Mouse (Mus musculus): ENCODE data around the gene Itgal. TPM values are rescaled to one million over a fixed set of nuclear protein-coding genes. Genes with fewer than 3 reads are reported as not detected.
"Not testable (repeated sequence)": the region's sequence is repeated elsewhere in the genome, so short reads cannot be mapped to it uniquely, and the experiment has no call there.

The Itgal gene
- polyA plus RNA-seq (2015; fragmentation: Nextera tagmentation; extraction: Ambion mirVana) = 0.52 and 1.1 TPM in 2 replicates

DNA sequence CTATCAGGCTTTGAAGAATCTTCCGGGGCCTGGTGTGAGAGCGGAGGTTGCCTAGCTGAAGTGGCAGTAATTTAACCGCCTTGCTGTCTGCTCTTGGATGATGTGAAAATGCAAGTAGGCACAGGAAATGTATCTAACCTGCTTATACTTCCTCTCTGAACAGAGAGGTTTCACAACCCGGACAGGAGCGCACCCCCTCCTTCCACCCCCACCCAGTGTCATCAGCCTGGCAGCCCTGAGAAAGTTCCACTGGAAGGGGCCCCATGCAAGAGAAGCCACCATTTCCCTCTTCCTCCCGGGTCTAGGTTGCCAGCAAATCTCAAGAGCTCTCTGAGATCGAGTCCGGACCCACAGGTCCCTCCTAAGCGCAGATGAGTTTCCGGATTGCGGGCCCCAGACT is at the start of gene Itgal:
TSS of gene Itgal (plus strand) at position 163 of the 400 bp plus-strand sequence.
- no peak within 1 kb of the TSS for H3K4me2 ChIP-seq
- H3K9me3 ChIP-seq = no peaks in the 10 kb centered on the region
- no peak for ATAC-seq (ENCODE audit: insufficient number of reproducible peaks, insufficient read depth, low FRiP score, low TSS enrichment, low read depth)
- no peaks in the 10 kb centered on the region for H3K4me1 ChIP-seq
- no peak within 1 kb of the TSS for H3K4me3 ChIP-seq
- H3K27ac ChIP-seq = no peak within 1 kb of the TSS
- 86% methylated on average over 11 of the region's 11 CpGs for WGBS
- H3K27me3 ChIP-seq = no peaks in the 10 kb centered on the region
- H3K9ac ChIP-seq = no peak within 1 kb of the TSS
- no peaks in the 10 kb centered on the region for H3K36me3 ChIP-seq

DNA sequence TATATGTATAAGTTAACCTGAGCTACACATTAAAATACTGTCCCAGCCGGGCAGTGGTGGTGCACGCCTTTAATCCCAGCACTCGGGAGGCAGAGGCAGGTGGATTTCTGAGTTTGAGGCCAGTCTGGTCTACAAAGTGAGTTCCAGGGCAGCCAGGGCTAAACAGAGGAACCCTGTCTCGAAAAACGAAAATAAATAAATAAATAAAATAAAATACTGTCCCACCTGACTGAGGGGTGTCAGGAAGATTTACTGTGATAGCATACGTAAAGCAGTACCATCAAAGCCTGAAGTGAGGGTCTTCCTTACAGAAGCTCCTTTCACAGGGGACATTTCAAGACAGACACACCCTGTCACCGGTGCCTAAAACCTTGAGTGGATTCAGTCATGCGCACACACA is 45.5 kb upstream of the Itgal start:
- H3K4me3 ChIP-seq; H3K27ac ChIP-seq; H3K9me3 ChIP-seq; H3K4me2 ChIP-seq; H3K27me3 ChIP-seq; ATAC-seq (ENCODE audit: insufficient number of reproducible peaks, insufficient read depth, low FRiP score, low TSS enrichment, low read depth); H3K9ac ChIP-seq: not testable (repeated sequence)
- H3K36me3 ChIP-seq = peaks cover 58% of the 10 kb centered on the region
- peaks cover 31% of the 10 kb centered on the region for H3K4me1 ChIP-seq
- WGBS = 90% methylated on average over 8 of the region's 8 CpGs

DNA sequence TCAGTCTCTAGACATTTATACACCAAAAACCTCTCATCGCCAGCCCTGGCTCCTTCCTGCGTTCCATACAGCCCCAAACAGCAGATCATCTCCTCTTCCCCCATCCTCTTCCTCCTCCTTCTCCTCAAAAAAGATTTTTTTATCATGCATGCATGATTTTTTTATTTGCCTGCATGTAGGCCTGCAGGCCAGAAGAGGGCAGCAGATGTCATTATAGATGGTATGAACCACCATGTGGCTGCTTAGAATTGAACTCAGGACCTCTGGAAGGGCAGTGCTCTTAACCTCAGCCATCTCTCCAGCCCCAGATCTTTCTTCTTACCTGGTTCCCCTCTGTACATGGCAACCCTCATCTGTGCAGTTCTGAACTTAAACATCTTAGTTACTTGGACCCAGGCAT is 43.6 kb upstream of the Itgal start:
- H3K27ac ChIP-seq = no peak overlapping the region
- H3K9me3 ChIP-seq = no peaks in the 10 kb centered on the region
- WGBS = 86% methylated on average over 2 of the region's 2 CpGs
- H3K27me3 ChIP-seq = no peaks in the 10 kb centered on the region
- H3K4me2 ChIP-seq = no peak overlapping the region
- peaks cover 13% of the 10 kb centered on the region for H3K4me1 ChIP-seq
- H3K36me3 ChIP-seq = peaks cover 57% of the 10 kb centered on the region
- ATAC-seq (ENCODE audit: insufficient number of reproducible peaks, insufficient read depth, low FRiP score, low TSS enrichment, low read depth) = no peak
- H3K4me3 ChIP-seq = no peak overlapping the region
- H3K9ac ChIP-seq = no peak overlapping the region

DNA sequence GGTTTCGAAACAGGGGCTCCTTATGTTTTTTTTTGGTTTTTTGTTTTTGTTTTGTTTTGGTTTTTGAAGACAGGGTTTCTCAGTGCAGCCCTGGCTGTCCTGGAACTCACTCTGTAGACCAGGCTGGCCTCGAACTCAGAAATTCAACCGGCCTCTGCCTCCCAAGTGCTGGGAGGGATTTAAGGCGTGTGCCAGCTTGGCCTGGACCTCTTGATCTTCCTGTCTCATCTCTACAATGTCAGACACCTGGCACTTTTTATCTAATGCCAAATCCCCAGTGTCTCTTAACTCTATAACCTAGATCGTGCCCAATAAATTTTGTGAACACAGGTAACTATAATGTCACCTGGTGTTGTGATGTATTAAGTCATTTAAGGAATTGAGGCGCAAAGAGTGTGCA is 42.7 kb upstream of the Itgal start:
- Histone ChIP-seq H3K9ac (peak overlapping the region; percentile 82), H3K4me2 (peak overlapping the region; percentile 86), H3K4me3 (peak overlapping the region; percentile 61), H3K36me3 (peaks cover 56% of the 10 kb centered on the region), H3K4me1 (peaks cover 13% of the 10 kb centered on the region), H3K27ac (peak overlapping the region; percentile 91; the same call in 1 of the 2 replicates), H3K27me3 (no peaks in the 10 kb centered on the region), H3K9me3 (no peaks in the 10 kb centered on the region)
- 78% methylated on average over 6 of the region's 6 CpGs for WGBS
- no peak for ATAC-seq (ENCODE audit: insufficient number of reproducible peaks, insufficient read depth, low FRiP score, low TSS enrichment, low read depth)

DNA sequence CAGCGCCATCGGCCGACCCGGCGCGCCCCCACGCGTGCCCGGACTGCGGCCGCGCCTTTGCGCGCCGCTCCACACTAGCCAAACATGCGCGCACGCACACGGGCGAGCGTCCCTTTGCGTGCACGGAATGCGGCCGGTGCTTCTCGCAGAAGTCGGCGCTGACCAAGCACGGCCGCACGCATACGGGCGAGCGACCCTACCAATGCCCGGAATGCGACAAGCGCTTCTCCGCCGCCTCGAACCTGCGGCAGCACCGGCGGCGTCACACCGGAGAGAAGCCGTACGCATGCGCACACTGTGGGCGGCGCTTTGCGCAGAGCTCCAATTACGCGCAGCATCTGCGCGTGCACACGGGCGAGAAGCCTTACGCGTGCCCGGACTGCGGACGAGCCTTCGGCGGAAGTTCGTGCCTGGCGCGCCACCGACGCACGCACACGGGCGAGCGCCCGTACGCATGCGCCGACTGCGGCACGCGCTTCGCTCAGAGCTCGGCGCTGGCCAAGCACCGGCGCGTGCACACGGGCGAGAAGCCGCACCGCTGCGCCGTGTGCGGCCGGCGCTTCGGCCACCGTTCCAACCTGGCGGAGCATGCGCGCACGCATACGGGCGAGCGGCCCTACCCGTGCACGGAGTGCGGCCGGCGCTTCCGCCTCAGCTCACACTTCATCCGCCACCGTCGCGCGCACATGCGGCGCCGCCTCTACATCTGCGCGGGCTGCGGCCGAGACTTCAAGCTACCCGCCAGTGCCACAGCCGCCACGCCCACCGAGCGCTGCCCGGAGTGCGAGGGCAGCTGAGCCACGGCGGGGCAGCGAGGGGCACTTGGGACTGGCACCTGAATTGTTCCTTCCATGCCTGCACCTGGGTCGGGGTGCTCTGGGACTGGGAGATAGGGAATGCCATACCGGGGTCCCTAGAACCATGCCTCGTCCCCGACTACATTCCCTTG is 42.0 kb upstream of the Itgal start:
- ATAC-seq (ENCODE audit: insufficient number of reproducible peaks, insufficient read depth, low FRiP score, low TSS enrichment, low read depth) = peak; percentile 88

DNA sequence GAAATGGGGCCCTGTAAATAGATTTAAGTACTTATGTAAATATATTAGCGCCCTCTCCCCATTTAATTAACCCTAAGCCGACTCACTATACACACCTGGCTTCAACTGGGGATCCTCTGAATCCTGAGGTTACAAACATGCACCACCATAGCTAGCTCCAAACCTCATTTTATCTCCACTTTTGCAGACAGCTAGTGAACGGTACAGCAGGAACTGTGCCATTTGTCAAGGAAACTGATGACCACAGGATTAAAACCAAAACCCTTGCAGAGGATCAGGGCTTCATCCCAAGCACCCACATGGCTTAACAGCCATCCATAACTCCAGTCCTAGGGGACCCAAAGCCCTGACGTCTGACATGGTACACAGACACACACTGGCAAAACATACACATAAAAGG is 41.1 kb upstream of the Itgal start:
- Histone ChIP-seq H3K4me3 (peak overlapping the region; percentile 61), H3K36me3 (peaks cover 43% of the 10 kb centered on the region), H3K4me2 (peak overlapping the region; percentile 86), H3K4me1 (peaks cover 28% of the 10 kb centered on the region), H3K27ac (peak overlapping the region; percentile 91), H3K9ac (peak overlapping the region; percentile 82), H3K9me3 (no peaks in the 10 kb centered on the region), H3K27me3 (no peaks in the 10 kb centered on the region)
- WGBS = 30% methylated on average over 4 of the region's 4 CpGs
- ATAC-seq (ENCODE audit: insufficient number of reproducible peaks, insufficient read depth, low FRiP score, low TSS enrichment, low read depth) = no peak

More for the DNA sequence above, 42.0 kb upstream of the Itgal start:
- Histone ChIP-seq H3K36me3 (peaks cover 53% of the 10 kb centered on the region), H3K4me1 (peaks cover 19% of the 10 kb centered on the region), H3K4me2 (peak overlapping the region; percentile 86), H3K4me3 (peak overlapping the region; percentile 61), H3K9me3 (no peaks in the 10 kb centered on the region), H3K9ac (peak overlapping the region; percentile 82), H3K27ac (peak overlapping the region; percentile 91), H3K27me3 (no peaks in the 10 kb centered on the region)
- WGBS = under 1% methylated on average over 136 of the region's 136 CpGs

DNA sequence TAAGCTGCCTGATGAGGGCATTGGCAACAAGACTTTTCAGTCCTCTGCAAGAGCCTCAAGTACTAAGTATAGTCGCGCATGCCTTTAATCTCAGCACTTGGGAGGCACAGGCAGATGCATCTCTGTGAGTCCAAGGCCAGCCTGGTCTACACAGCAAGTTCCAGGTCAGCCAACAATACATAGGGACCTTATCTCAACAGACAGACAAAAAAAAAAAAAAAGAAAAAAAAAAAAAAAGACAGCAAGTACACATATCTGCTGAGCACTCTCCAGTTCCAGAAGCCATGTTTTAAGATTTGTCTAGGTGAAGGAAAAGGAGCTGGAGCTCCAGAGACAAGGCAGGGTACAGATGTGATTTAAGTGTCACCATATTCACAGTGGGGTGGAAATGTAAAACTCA is 40.1 kb upstream of the Itgal start:
- ATAC-seq (ENCODE audit: insufficient number of reproducible peaks, insufficient read depth, low FRiP score, low TSS enrichment, low read depth) = no peak
- Histone ChIP-seq H3K4me3 (no peak overlapping the region), H3K9me3 (no peaks in the 10 kb centered on the region), H3K4me1 (peaks cover 31% of the 10 kb centered on the region), H3K4me2 (no peak overlapping the region), H3K9ac (no peak overlapping the region), H3K27me3 (no peaks in the 10 kb centered on the region), H3K27ac (no peak overlapping the region), H3K36me3 (peaks cover 36% of the 10 kb centered on the region)
- WGBS = 96% methylated on average over 2 of the region's 2 CpGs

DNA sequence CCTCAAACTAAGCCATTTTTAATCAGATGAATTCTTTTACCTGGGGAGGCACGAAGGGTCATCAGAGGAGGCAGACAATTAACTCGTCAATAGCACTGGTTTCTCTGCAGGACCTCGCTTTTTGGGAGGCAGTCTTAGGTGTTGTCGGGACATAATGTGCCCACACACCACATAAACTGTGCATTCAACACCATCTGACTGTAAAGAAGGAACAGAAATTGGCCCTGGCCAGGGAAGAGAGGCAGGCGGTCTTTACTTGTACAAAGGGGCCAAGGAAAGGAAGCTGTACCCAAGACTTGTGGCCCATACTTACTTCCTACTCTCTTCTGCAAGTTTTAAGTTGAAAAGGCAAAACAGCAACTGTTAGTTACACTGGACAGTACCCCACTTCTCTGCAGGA is 39.5 kb upstream of the Itgal start:
- H3K36me3 ChIP-seq = peaks cover 31% of the 10 kb centered on the region
- ATAC-seq (ENCODE audit: insufficient number of reproducible peaks, insufficient read depth, low FRiP score, low TSS enrichment, low read depth) = no peak
- no peaks in the 10 kb centered on the region for H3K9me3 ChIP-seq
- peaks cover 35% of the 10 kb centered on the region for H3K4me1 ChIP-seq
- no peak overlapping the region for H3K4me3 ChIP-seq
- H3K27ac ChIP-seq = no peak overlapping the region; the same call in 1 of the 2 replicates
- no peak overlapping the region for H3K9ac ChIP-seq
- H3K27me3 ChIP-seq = no peaks in the 10 kb centered on the region
- WGBS = 92% methylated on average over 5 of the region's 5 CpGs
- no peak overlapping the region for H3K4me2 ChIP-seq

DNA sequence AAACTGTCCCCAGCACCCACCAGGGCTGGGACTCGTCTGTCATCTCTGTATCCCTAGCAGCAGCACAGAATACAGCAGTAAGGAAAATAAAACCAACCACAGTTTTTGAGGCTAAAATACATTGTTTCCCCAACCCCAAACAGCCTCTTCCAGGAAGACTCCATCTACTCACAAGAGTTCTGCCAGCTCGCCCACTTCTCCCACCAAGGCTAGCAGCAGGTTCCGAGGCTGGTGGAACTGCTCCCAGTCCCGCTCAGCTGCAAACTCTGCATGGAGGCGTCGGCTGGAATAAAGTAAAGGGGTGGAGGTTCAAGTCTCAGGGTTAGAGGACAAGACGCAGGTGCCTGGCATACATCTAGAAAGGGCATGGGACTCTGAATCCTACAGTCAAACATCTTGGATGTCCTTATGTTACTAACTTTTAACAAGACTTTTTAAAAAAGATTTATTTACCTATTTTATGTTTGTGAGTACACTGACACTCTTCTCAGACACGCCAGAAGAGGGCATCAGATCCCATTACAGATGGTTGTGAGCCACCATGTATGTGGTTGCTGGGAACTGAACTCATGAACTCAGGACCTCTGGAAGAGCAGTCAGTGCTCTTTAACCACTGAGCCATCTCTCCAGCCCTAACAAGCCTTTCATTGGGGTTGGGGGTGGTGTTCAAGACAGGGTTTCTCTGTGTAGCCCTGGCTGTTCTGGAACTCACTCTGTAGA is 36.7 kb upstream of the Itgal start:
- 72% methylated on average over 8 of the region's 8 CpGs for WGBS
- peaks cover 23% of the 10 kb centered on the region for H3K36me3 ChIP-seq
- no peaks in the 10 kb centered on the region for H3K27me3 ChIP-seq
- no peak for ATAC-seq (ENCODE audit: insufficient number of reproducible peaks, insufficient read depth, low FRiP score, low TSS enrichment, low read depth)
- H3K4me3 ChIP-seq = peak overlapping the region; percentile 71
- peak overlapping the region; percentile 79; the same call in 1 of the 2 replicates for H3K9ac ChIP-seq
- peaks cover 30% of the 10 kb centered on the region for H3K4me1 ChIP-seq
- H3K4me2 ChIP-seq = peak overlapping the region; percentile 83
- H3K27ac ChIP-seq = no peak overlapping the region
- no peaks in the 10 kb centered on the region for H3K9me3 ChIP-seq

DNA sequence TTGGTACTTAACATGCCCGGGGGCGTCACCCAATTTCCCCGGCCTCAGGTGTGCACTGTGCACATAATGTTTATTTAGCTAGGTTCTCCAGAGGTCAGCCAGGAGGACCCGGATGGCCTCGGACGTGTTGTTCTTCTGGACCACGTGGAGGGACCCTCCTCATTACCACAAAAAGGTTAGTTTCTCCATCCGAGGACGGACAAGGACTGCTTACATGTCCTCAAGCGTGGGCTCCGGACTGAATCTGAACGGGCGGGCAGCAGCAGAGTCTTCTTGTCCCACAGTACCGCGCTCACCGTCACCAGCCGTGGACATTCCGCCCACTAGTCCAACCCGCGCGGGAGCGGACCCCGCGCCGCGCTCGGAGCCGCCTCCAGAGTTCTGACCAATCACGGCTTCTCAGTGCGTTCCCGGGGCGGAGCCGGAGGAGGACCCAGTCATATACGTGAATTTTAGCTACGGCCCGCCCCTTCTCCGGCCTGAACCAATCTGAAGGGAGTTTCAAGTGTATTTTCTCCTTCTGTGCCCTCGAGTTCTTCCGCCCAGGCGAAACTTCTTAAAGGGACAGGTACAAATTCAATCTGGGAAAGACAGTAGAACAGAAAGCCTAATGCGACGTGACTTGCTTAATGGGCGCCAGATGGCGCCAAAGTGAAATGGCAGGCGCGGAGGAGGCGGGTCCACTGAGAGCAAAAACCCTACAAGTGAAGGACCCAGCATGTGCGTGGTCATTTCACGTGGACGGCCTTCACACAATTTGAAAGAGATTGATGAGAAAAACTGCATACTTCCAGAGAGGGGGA is 35.5 kb upstream of the Itgal start, which contains the start of gene Dctpp1:
TSS of gene Dctpp1 (minus strand) at position 401 of the 803 bp plus-strand sequence.
- peaks cover 23% of the 10 kb centered on the region for H3K36me3 ChIP-seq
- H3K4me3 ChIP-seq = peak within 1 kb of the TSS; percentile 71
- peak within 1 kb of the TSS; percentile 79 for H3K9ac ChIP-seq
- peak within 1 kb of the TSS; percentile 39; the same call in 1 of the 2 replicates for H3K27ac ChIP-seq
- no peaks in the 10 kb centered on the region for H3K9me3 ChIP-seq
- peak within 1 kb of the TSS; percentile 83 for H3K4me2 ChIP-seq
- H3K27me3 ChIP-seq = no peaks in the 10 kb centered on the region
- under 1% methylated on average over 50 of the region's 50 CpGs for WGBS
- peaks cover 22% of the 10 kb centered on the region for H3K4me1 ChIP-seq
- peak; percentile 96 for ATAC-seq (ENCODE audit: insufficient number of reproducible peaks, insufficient read depth, low FRiP score, low TSS enrichment, low read depth)
